Mouse (Mus musculus): ENCODE results near the gene Jarid2. TPM values are rescaled to one million over a fixed set of nuclear protein-coding genes. Genes with fewer than 3 reads are reported as not detected.

The Jarid2 gene
- polyA plus RNA-seq, 1 experiment from 2014 or later, result 21.6 TPM

GRCm38 (mm10) chr13:44886221-44886620, 156.9 kb downstream of the Jarid2 start:
- Histone ChIP-seq H3K27ac (ENCODE audit: low read length) (no peak overlapping the region), H3K4me2 (ENCODE audit: low read depth, low read length) (no peak overlapping the region), H3K4me3 (ENCODE audit: low read length) (no peak overlapping the region), H3K9ac (ENCODE audit: low read length) (no peak overlapping the region), H3K9me3 (replicated peaks; ENCODE audit: control insufficient read depth, low read length) (no peaks in the 10 kb centered on the region), H3K27me3 (ENCODE audit: control insufficient read depth, insufficient read depth, low read length) (no peaks in the 10 kb centered on the region), H3K4me1 (ENCODE audit: control insufficient read depth, insufficient read depth, low read length) (peaks cover 5% of the 10 kb centered on the region; the same call in 1 of the 2 replicates), H3K36me3 (ENCODE audit: control insufficient read depth, insufficient read depth) (peaks cover 7% of the 10 kb centered on the region)
- 89% methylated on average over 2 of the region's 2 CpGs for WGBS
- ATAC-seq (replicated peaks; ENCODE audit: extremely low read depth, insufficient read depth, low FRiP score), result no peak

DNA sequence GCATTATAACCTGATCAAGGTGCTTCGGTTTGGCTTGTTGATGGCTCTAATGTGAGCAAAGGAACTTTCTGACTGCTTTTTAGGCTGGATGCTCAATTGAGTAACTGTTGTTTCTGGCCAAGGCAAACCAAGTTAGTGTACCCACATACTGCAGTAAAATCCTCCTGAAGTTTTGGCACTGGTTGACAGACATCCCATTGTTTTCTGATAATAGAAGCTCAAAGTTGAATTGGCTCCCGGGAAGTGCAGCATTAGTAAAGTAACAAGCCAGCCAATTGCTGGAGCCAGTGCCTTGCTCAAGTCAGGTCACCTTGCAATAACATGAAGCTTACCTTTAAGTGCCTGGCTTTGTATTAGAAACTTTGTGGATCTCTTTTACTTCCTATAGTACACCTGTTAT, 161.3 kb downstream of the Jarid2 start:
- no peak for ATAC-seq (replicated peaks; ENCODE audit: extremely low read depth, insufficient read depth, low FRiP score)
- no peaks in the 10 kb centered on the region for H3K27me3 ChIP-seq (ENCODE audit: control insufficient read depth, insufficient read depth, low read length)
- H3K9me3 ChIP-seq (replicated peaks; ENCODE audit: control insufficient read depth, low read length), result no peaks in the 10 kb centered on the region
- peaks cover 7% of the 10 kb centered on the region for H3K36me3 ChIP-seq (ENCODE audit: control insufficient read depth, insufficient read depth)
- H3K27ac ChIP-seq (ENCODE audit: low read length), result no peak overlapping the region
- H3K4me1 ChIP-seq (ENCODE audit: control insufficient read depth, insufficient read depth, low read length), result peaks cover 8% of the 10 kb centered on the region
- H3K4me3 ChIP-seq (ENCODE audit: low read length), result no peak overlapping the region
- 66% methylated on average over 2 of the region's 2 CpGs for whole genome bisulfite sequencing
- no peak overlapping the region for H3K9ac ChIP-seq (ENCODE audit: low read length)
- no peak overlapping the region for H3K4me2 ChIP-seq (ENCODE audit: low read depth, low read length)

DNA sequence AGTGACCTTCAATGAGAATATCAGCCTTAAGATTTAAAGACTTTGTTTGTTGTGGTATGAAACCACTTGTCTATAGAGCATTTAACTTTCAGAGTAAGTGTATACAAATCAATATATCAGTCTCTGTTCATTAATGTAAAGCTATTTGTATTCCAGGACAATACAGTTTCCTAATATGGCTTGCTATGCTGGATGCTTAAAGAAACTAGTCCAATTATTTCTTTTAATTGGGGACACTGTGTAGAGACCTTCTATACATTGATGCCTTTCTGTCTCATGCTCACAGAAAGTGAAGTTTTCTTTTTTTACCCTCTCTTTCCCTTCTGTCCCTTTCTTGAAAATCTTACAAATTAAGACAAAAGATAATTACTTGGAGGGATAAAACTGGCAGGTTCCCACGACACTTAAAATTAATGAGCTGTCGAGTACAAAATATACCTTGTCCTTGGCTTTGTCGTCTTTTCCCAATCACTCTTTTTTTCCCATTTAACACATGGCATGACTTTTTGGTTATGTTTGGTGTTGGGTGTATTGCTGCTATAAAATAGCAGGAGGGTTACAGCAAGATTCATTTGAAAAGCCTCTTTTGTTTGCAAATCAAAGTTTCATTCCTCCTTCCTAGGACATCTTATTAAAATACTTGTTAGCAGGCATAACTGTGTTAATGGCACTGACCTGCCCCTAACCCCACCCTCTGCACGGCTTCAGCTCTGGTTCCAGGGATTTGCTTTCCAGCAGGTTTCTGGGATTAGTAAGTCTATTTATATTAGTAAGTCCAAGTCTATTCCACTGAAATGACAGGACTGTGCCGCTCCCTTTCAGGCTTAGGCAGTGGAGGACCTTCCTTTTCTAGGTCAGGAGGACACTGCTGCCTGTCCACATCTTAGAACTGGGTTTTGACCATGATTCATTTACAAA, 162.8 kb downstream of the Jarid2 start:
- H3K36me3 ChIP-seq (ENCODE audit: control insufficient read depth, insufficient read depth), result peaks cover 14% of the 10 kb centered on the region
- 66% methylated on average over 5 of the region's 5 CpGs for WGBS

DNA sequence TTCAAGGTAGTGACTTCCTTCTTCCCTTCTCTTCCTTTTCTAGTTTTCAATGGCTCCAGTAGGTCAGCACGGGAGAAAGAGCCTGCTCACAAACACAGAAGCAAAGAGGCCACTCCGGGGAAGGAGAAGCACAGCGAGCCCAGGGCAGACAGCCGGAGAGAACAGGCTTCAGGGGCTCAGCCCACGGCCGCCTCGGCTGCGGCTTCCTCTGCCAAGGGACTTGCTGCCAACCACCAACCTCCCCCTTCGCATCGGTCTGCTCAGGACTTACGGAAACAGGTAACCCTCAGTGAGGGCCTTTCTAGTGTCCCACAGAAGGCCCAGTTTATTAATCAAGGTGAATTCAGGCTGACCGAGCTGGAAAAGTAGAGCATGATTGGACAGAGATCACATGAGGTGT, 166.9 kb downstream of the Jarid2 start:
- ATAC-seq (replicated peaks; ENCODE audit: extremely low read depth, insufficient read depth, low FRiP score), result no peak
- Histone ChIP-seq H3K9ac (ENCODE audit: low read length) (no peak overlapping the region), H3K9me3 (replicated peaks; ENCODE audit: control insufficient read depth, low read length) (no peaks in the 10 kb centered on the region), H3K4me2 (ENCODE audit: low read depth, low read length) (no peak overlapping the region), H3K27me3 (ENCODE audit: control insufficient read depth, insufficient read depth, low read length) (no peaks in the 10 kb centered on the region), H3K36me3 (ENCODE audit: control insufficient read depth, insufficient read depth) (peaks cover 22% of the 10 kb centered on the region), H3K4me3 (ENCODE audit: low read length) (no peak overlapping the region), H3K27ac (ENCODE audit: low read length) (no peak overlapping the region), H3K4me1 (ENCODE audit: control insufficient read depth, insufficient read depth, low read length) (peaks cover 6% of the 10 kb centered on the region; the same call in 1 of the 2 replicates)
- 89% methylated on average over 12 of the region's 12 CpGs for WGBS

More for the DNA sequence above, 162.8 kb downstream of the Jarid2 start:
- Histone ChIP-seq H3K4me3 (ENCODE audit: low read length) (no peak overlapping the region), H3K27ac (ENCODE audit: low read length) (no peak overlapping the region), H3K27me3 (ENCODE audit: control insufficient read depth, insufficient read depth, low read length) (no peaks in the 10 kb centered on the region), H3K4me2 (ENCODE audit: low read depth, low read length) (no peak overlapping the region), H3K9me3 (replicated peaks; ENCODE audit: control insufficient read depth, low read length) (no peaks in the 10 kb centered on the region), H3K4me1 (ENCODE audit: control insufficient read depth, insufficient read depth, low read length) (peaks cover 8% of the 10 kb centered on the region), H3K9ac (ENCODE audit: low read length) (no peak overlapping the region)
- ATAC-seq (replicated peaks; ENCODE audit: extremely low read depth, insufficient read depth, low FRiP score), result no peak

DNA sequence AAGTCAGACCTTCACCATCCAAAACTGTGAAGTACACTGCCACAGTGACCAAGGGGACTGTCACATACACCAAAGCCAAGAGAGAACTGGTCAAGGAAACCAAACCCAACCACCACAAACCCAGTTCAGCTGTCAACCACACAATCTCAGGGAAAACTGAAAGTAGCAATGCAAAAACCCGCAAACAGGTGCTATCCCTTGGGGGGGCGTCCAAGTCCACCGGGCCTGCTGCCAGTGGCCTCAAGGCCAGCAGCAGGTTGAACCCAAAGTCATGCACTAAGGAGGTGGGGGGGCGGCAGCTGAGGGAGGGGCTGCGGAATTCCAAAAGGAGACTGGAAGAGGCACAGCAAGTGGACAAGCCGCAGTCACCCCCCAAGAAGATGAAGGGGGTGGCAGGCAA, 173.0 kb downstream of the Jarid2 start:
- Histone ChIP-seq H3K9ac (ENCODE audit: low read length) (no peak overlapping the region), H3K9me3 (replicated peaks; ENCODE audit: control insufficient read depth, low read length) (no peaks in the 10 kb centered on the region), H3K4me3 (ENCODE audit: low read length) (no peak overlapping the region), H3K27ac (ENCODE audit: low read length) (no peak overlapping the region), H3K27me3 (ENCODE audit: control insufficient read depth, insufficient read depth, low read length) (no peaks in the 10 kb centered on the region), H3K4me2 (ENCODE audit: low read depth, low read length) (no peak overlapping the region), H3K36me3 (ENCODE audit: control insufficient read depth, insufficient read depth) (peaks cover 24% of the 10 kb centered on the region), H3K4me1 (ENCODE audit: control insufficient read depth, insufficient read depth, low read length) (peaks cover 8% of the 10 kb centered on the region)
- ATAC-seq (replicated peaks; ENCODE audit: extremely low read depth, insufficient read depth, low FRiP score), result no peak
- WGBS, result 88% methylated on average over 6 of the region's 6 CpGs

DNA sequence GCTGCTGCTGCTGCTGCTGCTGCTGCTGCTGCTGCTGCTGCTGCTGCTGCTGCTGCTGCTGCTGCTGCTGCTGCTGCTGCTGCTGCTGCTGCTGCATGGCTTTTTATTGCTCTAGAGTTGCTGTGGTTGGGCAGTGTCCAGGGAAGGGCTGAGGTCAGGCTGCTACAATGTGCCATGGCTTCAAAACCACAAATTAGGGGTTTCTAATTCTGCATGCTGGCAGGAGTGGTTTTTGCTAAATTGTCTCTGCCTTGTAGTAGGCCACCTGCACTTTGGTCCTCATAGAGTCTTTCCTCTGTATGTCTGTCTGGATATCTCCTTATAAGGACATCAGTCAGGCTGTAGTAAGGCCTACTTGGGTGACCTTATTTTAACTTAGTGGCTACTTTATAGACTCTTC, 174.1 kb downstream of the Jarid2 start:
- Histone ChIP-seq H3K9ac (ENCODE audit: low read length) (no peak overlapping the region), H3K4me2 (ENCODE audit: low read depth, low read length) (no peak overlapping the region), H3K9me3 (replicated peaks; ENCODE audit: control insufficient read depth, low read length) (no peaks in the 10 kb centered on the region), H3K36me3 (ENCODE audit: control insufficient read depth, insufficient read depth) (peaks cover 19% of the 10 kb centered on the region), H3K4me3 (ENCODE audit: low read length) (no peak overlapping the region), H3K4me1 (ENCODE audit: control insufficient read depth, insufficient read depth, low read length) (peaks cover 16% of the 10 kb centered on the region), H3K27me3 (ENCODE audit: control insufficient read depth, insufficient read depth, low read length) (no peaks in the 10 kb centered on the region), H3K27ac (ENCODE audit: low read length) (no peak overlapping the region)
- ATAC-seq (replicated peaks; ENCODE audit: extremely low read depth, insufficient read depth, low FRiP score), result no peak

GRCm38 (mm10) chr13:44904271-44904670, 175.0 kb downstream of the Jarid2 start:
- Histone ChIP-seq H3K27ac (ENCODE audit: low read length) (no peak overlapping the region), H3K4me2 (ENCODE audit: low read depth, low read length) (no peak overlapping the region), H3K36me3 (ENCODE audit: control insufficient read depth, insufficient read depth) (peaks cover 19% of the 10 kb centered on the region)

DNA sequence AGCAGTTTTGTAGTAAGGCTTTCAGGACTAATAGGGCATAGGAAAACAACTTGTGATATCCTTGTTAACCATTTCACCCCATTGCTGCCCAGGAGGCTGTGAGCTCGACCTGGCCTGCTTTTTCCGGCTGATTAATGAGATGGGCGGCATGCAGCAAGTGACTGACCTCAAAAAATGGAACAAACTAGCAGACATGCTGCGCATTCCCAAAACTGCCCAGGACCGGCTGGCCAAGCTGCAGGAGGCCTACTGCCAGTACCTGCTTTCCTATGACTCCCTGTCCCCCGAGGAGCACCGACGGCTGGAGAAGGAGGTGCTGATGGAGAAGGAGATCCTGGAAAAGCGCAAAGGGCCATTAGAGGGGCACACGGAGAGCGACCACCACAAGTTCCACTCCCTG, 176.9 kb downstream of the Jarid2 start:
- Histone ChIP-seq H3K27ac (ENCODE audit: low read length) (no peak overlapping the region), H3K36me3 (ENCODE audit: control insufficient read depth, insufficient read depth) (peaks cover 29% of the 10 kb centered on the region), H3K4me2 (ENCODE audit: low read depth, low read length) (no peak overlapping the region), H3K4me3 (ENCODE audit: low read length) (no peak overlapping the region), H3K27me3 (ENCODE audit: control insufficient read depth, insufficient read depth, low read length) (no peaks in the 10 kb centered on the region), H3K4me1 (ENCODE audit: control insufficient read depth, insufficient read depth, low read length) (peaks cover 31% of the 10 kb centered on the region), H3K9me3 (replicated peaks; ENCODE audit: control insufficient read depth, low read length) (no peaks in the 10 kb centered on the region), H3K9ac (ENCODE audit: low read length) (no peak overlapping the region)
- WGBS, result 90% methylated on average over 11 of the region's 11 CpGs
- no peak for ATAC-seq (replicated peaks; ENCODE audit: extremely low read depth, insufficient read depth, low FRiP score)

More at GRCm38 (mm10) chr13:44904271-44904670, 175.0 kb downstream of the Jarid2 start:
- Histone ChIP-seq H3K4me1 (ENCODE audit: control insufficient read depth, insufficient read depth, low read length) (peaks cover 23% of the 10 kb centered on the region), H3K9ac (ENCODE audit: low read length) (no peak overlapping the region), H3K4me3 (ENCODE audit: low read length) (no peak overlapping the region), H3K27me3 (ENCODE audit: control insufficient read depth, insufficient read depth, low read length) (no peaks in the 10 kb centered on the region), H3K9me3 (replicated peaks; ENCODE audit: control insufficient read depth, low read length) (no peaks in the 10 kb centered on the region)
- no peak for ATAC-seq (replicated peaks; ENCODE audit: extremely low read depth, insufficient read depth, low FRiP score)
- 78% methylated on average over 1 of the region's 1 CpGs for WGBS

DNA sequence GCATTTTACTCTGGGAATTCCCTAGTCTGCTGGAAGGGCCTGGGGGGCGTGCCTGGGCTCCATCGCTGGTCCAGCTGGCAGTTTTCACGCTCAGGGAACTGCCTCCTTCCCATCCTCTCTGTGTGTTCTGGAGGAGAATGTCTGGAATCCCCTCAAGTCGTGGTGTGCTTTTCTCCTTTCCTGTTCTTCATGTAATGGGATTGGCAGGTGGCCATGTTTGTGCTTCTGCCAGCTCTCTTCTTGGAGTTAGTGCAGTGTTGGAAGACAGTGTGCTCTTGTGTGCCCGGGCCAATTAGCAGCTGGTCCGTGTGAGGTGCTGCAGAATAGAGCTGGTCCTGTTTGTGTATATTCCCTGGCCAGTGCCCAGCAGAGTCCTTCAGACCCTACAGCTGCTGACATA, 178.4 kb downstream of the Jarid2 start:
- no peak overlapping the region for H3K4me2 ChIP-seq (ENCODE audit: low read depth, low read length)
- H3K4me1 ChIP-seq (ENCODE audit: control insufficient read depth, insufficient read depth, low read length), result peaks cover 37% of the 10 kb centered on the region
- H3K9ac ChIP-seq (ENCODE audit: low read length), result no peak overlapping the region
- peak; percentile 84 for ATAC-seq (replicated peaks; ENCODE audit: extremely low read depth, insufficient read depth, low FRiP score)
- WGBS, result 24% methylated on average over 6 of the region's 6 CpGs
- no peaks in the 10 kb centered on the region for H3K27me3 ChIP-seq (ENCODE audit: control insufficient read depth, insufficient read depth, low read length)
- H3K9me3 ChIP-seq (replicated peaks; ENCODE audit: control insufficient read depth, low read length), result no peaks in the 10 kb centered on the region
- peaks cover 25% of the 10 kb centered on the region for H3K36me3 ChIP-seq (ENCODE audit: control insufficient read depth, insufficient read depth)
- H3K4me3 ChIP-seq (ENCODE audit: low read length), result no peak overlapping the region
- H3K27ac ChIP-seq (ENCODE audit: low read length), result peak overlapping the region; percentile 83
